Mouse (Mus musculus) bone marrow macrophage, adult 2 months (primary cell): Measurements from ENCODE around the gene Castor1.

Experiments used
- CTCF ChIP-seq: IDR thresholded peaks from 2 replicates; pipeline ENCODE4 v1.5.1; 2012; ENCODE audit warnings: low read depth, mild to moderate bottlenecking, low read length, moderate library complexity
- POLR2A ChIP-seq: IDR thresholded peaks from 2 replicates; pipeline ENCODE4 v1.6.1; 2012; ENCODE audit warnings: mild to moderate bottlenecking, low read depth, low read length, borderline replicate concordance

GRCm38 (mm10) chr11:4252886-4253285 lies 34.9 kb downstream of the Castor1 start:
- TF ChIP-seq CTCF (no peak), POLR2A (no peak)
